Mouse (Mus musculus): ENCODE measurements at regions not wholly inside any gene's neighbourhood (a gene's known extent, or its start where the extent isn't known, plus 50 kb on each side); places are given as distances from the start of the nearest gene placed in this dataset.

GRCm38 (mm10) chr8:117863837-117864236, 62.1 kb upstream of the Mphosph6 start:
- TF ChIP-seq POLR2A (IDR thresholded peaks at IDR 0.05; ENCODE audit: low read depth, low read length) (no peak), CTCF (IDR thresholded peaks at IDR 0.05; ENCODE audit: extremely low read depth, insufficient read length, insufficient replicate concordance, low read depth, low read length) (peak; percentile 81; the same call in 1 of the 2 replicates)

Data from small intestine, adult 2 months (tissue).